In the genomic region with DNA sequence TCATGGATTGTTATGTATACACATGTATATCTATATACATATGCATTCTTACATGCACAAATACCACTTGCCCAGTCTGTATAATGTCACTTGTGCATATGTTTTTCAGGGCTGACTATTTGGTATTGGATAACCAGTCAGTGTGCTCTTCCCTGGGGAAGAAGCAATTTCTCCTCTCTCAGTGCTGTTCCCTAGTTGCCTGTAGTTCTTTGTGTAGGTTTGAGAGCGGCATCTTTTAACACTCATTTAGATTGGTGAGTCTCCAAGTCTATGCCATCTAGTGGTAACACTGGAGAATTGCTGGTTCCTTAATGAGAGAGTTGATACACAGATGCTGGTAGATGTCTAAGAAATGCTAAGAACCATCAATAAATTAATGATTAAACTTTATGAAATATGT, we compare ENCODE assay signal across 8 mouse cellular contexts. TPM values are rescaled to one million over a fixed set of nuclear protein-coding genes. Genes with fewer than 3 reads are reported as not detected.
DNase-seq lines count a peak whose midpoint lies in the region; ATAC-seq and TF ChIP-seq lines count a peak whose summit lies in the region.

No protein-coding gene starts in this region.

- no peak overlapping the region for H3K27ac ChIP-seq in forebrain, embryonic 13.5 days
- no peak overlapping the region for H3K27ac ChIP-seq in midbrain, embryonic 13.5 days

- DNase-seq in kidney, postnatal 14 days = peak; percentile 3
- no peak for DNase-seq in kidney, adult 8-10 months
- DNase-seq in Patski (ENCODE audit: low read depth, low spot score) = no peak
- no peak for DNase-seq in adrenal gland, postnatal 4 days (ENCODE audit: low spot score in 2 of 2)
- DNase-seq in heart, postnatal 25 days (ENCODE audit: low spot score) = no peak
- no peak for DNase-seq in adrenal gland, adult 8-10 months

- no peak overlapping the region for H3K9ac ChIP-seq in forebrain, embryonic 13.5 days
- H3K9ac ChIP-seq in midbrain, embryonic 13.5 days (replicated peaks) = no peak overlapping the region

- H3K9me3 ChIP-seq in forebrain, embryonic 13.5 days (replicated peaks) = no peaks in the 10 kb centered on the region
- H3K9me3 ChIP-seq in midbrain, embryonic 13.5 days = no peaks in the 10 kb centered on the region

- POLR2A ChIA-PET in Patski (lab: Charles Lee) = no interaction called here

- no peak overlapping the region for H3K4me2 ChIP-seq in forebrain, embryonic 13.5 days
- H3K4me2 ChIP-seq in midbrain, embryonic 13.5 days (replicated peaks) = no peak overlapping the region

- peak; percentile 62 for TF ChIP-seq CTCF in Patski (IDR thresholded peaks at IDR 0.05)

- WGBS in forebrain, embryonic 13.5 days = 3% methylated on average over 1 of the region's 1 CpGs
- WGBS in midbrain, embryonic 13.5 days = 0% methylated on average over 1 of the region's 1 CpGs

- in situ Hi-C loops in Patski (cut with MboI; ENCODE audit: low pct_unique_long_range_greater_than_20kb) = no loop called here

- intact Hi-C loops in heart, postnatal 25 days (cut with DNase I) = loop anchor here (10.0 kb wide), 2 partner anchors 110 to 310 kb away; no protein-coding TSS in a partner anchor

- peaks cover 22% of the 10 kb centered on the region for H3K27me3 ChIP-seq in Patski
- 0 out of 2 replicates have a peak, but pooled peaks cover 3% of the 10 kb centered on the region for H3K27me3 ChIP-seq in forebrain, embryonic 13.5 days
- no peaks in the 10 kb centered on the region for H3K27me3 ChIP-seq in midbrain, embryonic 13.5 days

- CTCF ChIA-PET in Patski (lab: Charles Lee) = no interaction called here

- no peak for ATAC-seq in Patski
- peak; percentile 84 for ATAC-seq in forebrain, embryonic 13.5 days
- peak; percentile 82 for ATAC-seq in midbrain, embryonic 13.5 days

- H3K4me1 ChIP-seq in forebrain, embryonic 13.5 days = peaks cover 3% of the 10 kb centered on the region; the same call in 1 of the 2 replicates
- H3K4me1 ChIP-seq in midbrain, embryonic 13.5 days (replicated peaks) = peaks cover 2% of the 10 kb centered on the region; the same call in 1 of the 2 replicates

- H3K4me3 ChIP-seq in forebrain, embryonic 13.5 days = no peak overlapping the region
- no peak overlapping the region for H3K4me3 ChIP-seq in midbrain, embryonic 13.5 days (replicated peaks)

- H3K36me3 ChIP-seq in forebrain, embryonic 13.5 days (ENCODE audit: poor library complexity, severe bottlenecking) = no peaks in the 10 kb centered on the region
- H3K36me3 ChIP-seq in midbrain, embryonic 13.5 days = no peaks in the 10 kb centered on the region

RNA-seq across cellular contexts. Expression of gene Fam135a, which starts 34.7 kb away (rescaled TPM):
- 55.5 TPM for polyA plus RNA-seq in Patski (2021)
- polyA plus RNA-seq in forebrain, embryonic 13.5 days (2015; fragmentation: Nextera tagmentation; extraction: Ambion mirVana) = 36.7 and 38.7 TPM in 2 replicates
- 33.1 and 33.9 TPM in 2 replicates for polyA plus RNA-seq in midbrain, embryonic 13.5 days (2015; fragmentation: Nextera tagmentation; extraction: Ambion mirVana)
- 10 to 100 TPM; 30.0 to 31.8 TPM for total RNA-seq in adrenal gland, postnatal 4 days (2021)
- total RNA-seq in heart, postnatal 25 days (2021) = 10 to 100 TPM; 18.6 to 21.8 TPM
- total RNA-seq in adrenal gland, adult 8-10 months (2022) = 10 to 100 TPM; 17.6 to 32.0 (median 22.6) TPM

RNA-seq across cellular contexts. Expression of gene Col9a1, which starts 42.6 kb away (rescaled TPM):
- not detected for polyA plus RNA-seq in Patski (2021)
- polyA plus RNA-seq in forebrain, embryonic 13.5 days (2015; fragmentation: Nextera tagmentation; extraction: Ambion mirVana) = 0.84 and 1.8 TPM in 2 replicates
- 0.81 and 1.1 TPM in 2 replicates for polyA plus RNA-seq in midbrain, embryonic 13.5 days (2015; fragmentation: Nextera tagmentation; extraction: Ambion mirVana)
- total RNA-seq in adrenal gland, postnatal 4 days (2021) = 1 to 10 TPM in 1 of 2 experiments, under 1 TPM in 1; 0.76 to 1.1 TPM
- under 1 TPM; 0.08 to 0.29 TPM for total RNA-seq in heart, postnatal 25 days (2021)
- total RNA-seq in adrenal gland, adult 8-10 months (2022) = not detected
